Mouse (Mus musculus) forebrain, postnatal 0 days (tissue): ENCODE measurements around the gene Asf1b. TPM values are rescaled to one million over a fixed set of nuclear protein-coding genes. Genes with fewer than 3 reads are reported as not detected.

Experiments used
- ATAC-seq: fragments of 200-750 bp; cut with Nextera tagmentation; 2 replicates; pipeline ENCODE4 v1.8.0; 2017; ENCODE audit warnings: mild to moderate bottlenecking, moderate library complexity
- DNase-seq: peaks from one replicate; pipeline ENCODE4 v3.0.0-alpha.2; 2015
- H3K27ac ChIP-seq: fragments of 300-500 bp; sonication (generic); 2 replicates; pipeline ENCODE4 v1.5.1; 2014; ENCODE audit warnings: low read depth, mild to moderate bottlenecking, antibody characterized with exemption, low read length, moderate library complexity, mixed read lengths
- H3K27me3 ChIP-seq: fragments of 300-500 bp; sonication (generic); 2 replicates; pipeline ENCODE4 v1.6.1; 2014; ENCODE audit warnings: mild to moderate bottlenecking, low read length, mixed read lengths; ENCODE audit not compliant: insufficient read depth
- H3K36me3 ChIP-seq: fragments of 300-500 bp; sonication (generic); 2 replicates; pipeline ENCODE4 v1.6.1; 2014; ENCODE audit warnings: mild to moderate bottlenecking, moderate library complexity; ENCODE audit not compliant: insufficient read depth
- H3K4me1 ChIP-seq: fragments of 300-500 bp; sonication (generic); 2 replicates; pipeline ENCODE4 v1.6.1; 2014; ENCODE audit warnings: antibody characterized with exemption; ENCODE audit not compliant: insufficient read depth
- H3K4me2 ChIP-seq: fragments of 300-500 bp; sonication (generic); 2 replicates; pipeline ENCODE4 v1.6.1; 2014; ENCODE audit warnings: low read depth, mild to moderate bottlenecking, moderate library complexity
- H3K4me3 ChIP-seq: fragments of 300-500 bp; sonication (generic); 2 replicates; pipeline ENCODE4 v1.5.1; 2014; ENCODE audit warnings: low read depth, low read length, mixed read lengths
- H3K9ac ChIP-seq: fragments of 300-500 bp; sonication (generic); 2 replicates; pipeline ENCODE4 v1.6.1; 2014; ENCODE audit warnings: mild to moderate bottlenecking
- H3K9me3 ChIP-seq: fragments of 300-500 bp; sonication (generic); 2 replicates; pipeline ENCODE4 v1.6.1; 2016; ENCODE audit warnings: low read length
- CTCF ChIP-seq: sonication (generic); IDR thresholded peaks from 2 replicates; pipeline ENCODE4 v1.5.1; 2016; ENCODE audit warnings: antibody characterized with exemption, control low read depth, low read depth
- WGBS: fragments of 180-500 bp; shearing (Covaris S2); extraction: QIAGEN DNeasy Blood & Tissue Kit; methylation state at CpG from one replicate; pipeline ENCODE4 v1.1.7; 2014; 5-methylcytosine and 5-hydroxymethylcytosine counted together
- polyA plus RNA-seq: library from polyadenylated mRNA; unstranded; fragments of >200 nt; fragmentation: Nextera tagmentation; extraction: Ambion mirVana; gene quantifications from 2 replicates; pipeline ENCODE4 v1.2.1, GENCODE M21; 2015
- total RNA-seq: library from RNA; depleted of rRNA; stranded (reverse); fragments of >200 nt; gene quantifications from 2 replicates; pipeline ENCODE4 v1.2.3, GENCODE M21; 2014; rRNA removed

Gene Asf1b
- total RNA-seq (1.7 and 5.0 TPM in 2 replicates), polyA plus RNA-seq (4.7 and 5.1 TPM in 2 replicates)

- no peaks in the 10 kb centered on the region for H3K9me3 ChIP-seq
- ATAC-seq = peak; percentile 98
- H3K4me1 ChIP-seq = no peaks in the 10 kb centered on the region
- peak within 1 kb of the TSS; percentile 41 for H3K9ac ChIP-seq
- 0 out of 2 replicates have a peak within 1 kb of the TSS, but pooled peaks have one; percentile 21 for H3K27ac ChIP-seq
- DNase-seq = peak; percentile 100
- TF ChIP-seq CTCF = peak; percentile 94
- WGBS = 2% methylated on average over 75 of the region's 75 CpGs
- H3K4me2 ChIP-seq = peak within 1 kb of the TSS; percentile 86
- no peaks in the 10 kb centered on the region for H3K27me3 ChIP-seq
- H3K36me3 ChIP-seq = no peaks in the 10 kb centered on the region
- H3K4me3 ChIP-seq = peak within 1 kb of the TSS; percentile 51
Observed at GRCm38 (mm10) chr8:83955106-83955957, at the start of gene Asf1b, which contains the start of gene Gm10644. Gene Asf1b, plus strand, starts transcription at chr8:83955507. Gene Gm10644, minus strand, starts transcription at chr8:83955205.

- TF ChIP-seq CTCF = no peak
- Histone ChIP-seq H3K9me3 (no peaks in the 10 kb centered on the region), H3K27me3 (no peaks in the 10 kb centered on the region), H3K4me3 (no peak overlapping the region), H3K4me2 (no peak overlapping the region), H3K36me3 (peaks cover 4% of the 10 kb centered on the region; the same call in 1 of the 2 replicates), H3K27ac (no peak overlapping the region), H3K9ac (no peak overlapping the region), H3K4me1 (no peaks in the 10 kb centered on the region; the same call in 1 of the 2 replicates)
- DNase-seq (no peak), ATAC-seq (no peak)
- WGBS = 78% methylated on average over 6 of the region's 6 CpGs
Observed at GRCm38 (mm10) chr8:83908583-83908982, 46.7 kb upstream of the Asf1b start.

GRCm38 (mm10) chr8:83909311-83909710 lies 46.0 kb upstream of the Asf1b start:
- Histone ChIP-seq H3K4me2 (no peak overlapping the region), H3K9ac (no peak overlapping the region), H3K27ac (no peak overlapping the region), H3K27me3 (no peaks in the 10 kb centered on the region), H3K9me3 (no peaks in the 10 kb centered on the region), H3K36me3 (peaks cover 4% of the 10 kb centered on the region; the same call in 1 of the 2 replicates), H3K4me1 (no peaks in the 10 kb centered on the region), H3K4me3 (no peak overlapping the region)
- no peak for DNase-seq
- ATAC-seq = peak; percentile 61
- WGBS = 39% methylated on average over 8 of the region's 8 CpGs
- 0 out of 2 replicates have a peak, but pooled peaks have one; percentile 7 for TF ChIP-seq CTCF

- peaks cover 10% of the 10 kb centered on the region; the same call in 1 of the 2 replicates for H3K4me1 ChIP-seq
- no peak for TF ChIP-seq CTCF
- no peaks in the 10 kb centered on the region for H3K27me3 ChIP-seq
- no peak overlapping the region for H3K4me3 ChIP-seq
- H3K9ac ChIP-seq = no peak overlapping the region
- 0 out of 2 replicates have a peak, but pooled peaks cover 8% of the 10 kb centered on the region for H3K36me3 ChIP-seq
- no peaks in the 10 kb centered on the region for H3K9me3 ChIP-seq
- H3K27ac ChIP-seq = no peak overlapping the region
- no peak for DNase-seq
- no peak for ATAC-seq
- WGBS = 79% methylated on average over 5 of the region's 5 CpGs
- H3K4me2 ChIP-seq = no peak overlapping the region
Observed at GRCm38 (mm10) chr8:83911809-83912731, 43.2 kb upstream of the Asf1b start.

GRCm38 (mm10) chr8:83914232-83914631 lies 41.1 kb upstream of the Asf1b start:
- Histone ChIP-seq H3K9ac (no peak overlapping the region), H3K9me3 (no peaks in the 10 kb centered on the region), H3K4me2 (no peak overlapping the region), H3K27me3 (no peaks in the 10 kb centered on the region), H3K4me1 (peaks cover 10% of the 10 kb centered on the region; the same call in 1 of the 2 replicates), H3K4me3 (no peak overlapping the region), H3K36me3 (peaks cover 16% of the 10 kb centered on the region; the same call in 1 of the 2 replicates), H3K27ac (no peak overlapping the region)
- no peak for TF ChIP-seq CTCF
- 85% methylated on average over 3 of the region's 3 CpGs for WGBS
- ATAC-seq = no peak
- DNase-seq = no peak

GRCm38 (mm10) chr8:83914860-83915259 lies 40.4 kb upstream of the Asf1b start:
- peaks cover 22% of the 10 kb centered on the region for H3K36me3 ChIP-seq
- no peak overlapping the region for H3K4me3 ChIP-seq
- H3K9me3 ChIP-seq = no peaks in the 10 kb centered on the region
- H3K27me3 ChIP-seq = no peaks in the 10 kb centered on the region
- no peak overlapping the region for H3K9ac ChIP-seq
- no peak for TF ChIP-seq CTCF
- no peak overlapping the region for H3K27ac ChIP-seq
- H3K4me2 ChIP-seq = no peak overlapping the region
- WGBS = 37% methylated on average over 5 of the region's 5 CpGs
- peaks cover 10% of the 10 kb centered on the region; the same call in 1 of the 2 replicates for H3K4me1 ChIP-seq
- ATAC-seq = no peak
- DNase-seq = no peak
